Mouse (Mus musculus): ENCODE measurements around the gene Gm11238. TPM values are rescaled to one million over a fixed set of nuclear protein-coding genes. Genes with fewer than 3 reads are reported as not detected.
"Not testable (repeated sequence)": the region's sequence is repeated elsewhere in the genome, so short reads cannot be mapped to it uniquely, and the experiment has no call there.

The Gm11238 gene
- not detected in 2 replicates for polyA plus RNA-seq (2016; fragmentation: Nextera tagmentation; extraction: Ambion mirVana)

DNA sequence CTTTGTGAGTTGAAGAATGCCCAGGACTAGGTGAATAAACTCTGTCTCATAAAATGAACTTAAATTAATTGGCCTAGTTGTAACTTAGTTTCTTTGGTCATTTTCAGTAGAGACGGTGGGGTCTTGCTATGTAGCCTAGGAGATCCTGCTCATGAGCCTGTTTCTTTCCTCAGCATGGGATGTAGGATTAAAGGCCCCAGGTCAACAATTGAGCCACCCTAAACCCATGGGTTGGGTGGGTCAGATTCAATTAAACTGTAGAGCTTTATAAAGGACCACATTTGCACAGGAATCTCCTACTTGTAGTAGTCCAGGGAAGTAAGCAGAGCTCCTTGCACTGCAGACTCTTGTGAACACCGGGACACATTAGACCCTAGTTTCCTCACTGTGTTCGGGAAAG lies at the start of gene Gm11238:
Gene Gm11238 (plus strand): TSS at position 301 of the 400 bp plus-strand sequence.
- not testable (repeated sequence) for H3K9ac ChIP-seq; H3K4me1 ChIP-seq (replicated peaks); H3K27ac ChIP-seq (ENCODE audit: poor library complexity, severe bottlenecking); H3K36me3 ChIP-seq; H3K27me3 ChIP-seq (replicated peaks); H3K9me3 ChIP-seq (replicated peaks); H3K4me3 ChIP-seq; ATAC-seq (ENCODE audit: insufficient number of reproducible peaks, low FRiP score); H3K4me2 ChIP-seq
- WGBS, result no CpG with 5 or more reads among the region's 3 CpGs

GRCm38 (mm10) chr4:73599248-73599647 lies 8.4 kb upstream of the Gm11238 start:
- no peaks in the 10 kb centered on the region for H3K27me3 ChIP-seq (replicated peaks)
- no peak for ATAC-seq (ENCODE audit: insufficient number of reproducible peaks, low FRiP score)
- no peak overlapping the region for H3K27ac ChIP-seq (ENCODE audit: poor library complexity, severe bottlenecking)
- no peak overlapping the region for H3K4me3 ChIP-seq
- H3K9me3 ChIP-seq (replicated peaks), result no peaks in the 10 kb centered on the region
- H3K4me2 ChIP-seq, result no peak overlapping the region
- 9% methylated on average over 3 of the region's 3 CpGs for WGBS
- no peak overlapping the region for H3K9ac ChIP-seq
- no peaks in the 10 kb centered on the region for H3K36me3 ChIP-seq
- H3K4me1 ChIP-seq (replicated peaks), result no peaks in the 10 kb centered on the region

GRCm38 (mm10) chr4:73622684-73623083 lies 15.0 kb downstream of the Gm11238 start, which contains the start of gene Gm11237:
TSS of gene Gm11237 (plus strand) at chr4:73622984.
- not testable (repeated sequence) for H3K36me3 ChIP-seq; H3K27ac ChIP-seq (ENCODE audit: poor library complexity, severe bottlenecking); H3K9ac ChIP-seq; H3K4me2 ChIP-seq; H3K4me1 ChIP-seq (replicated peaks); H3K4me3 ChIP-seq; ATAC-seq (ENCODE audit: insufficient number of reproducible peaks, low FRiP score); H3K9me3 ChIP-seq (replicated peaks); H3K27me3 ChIP-seq (replicated peaks)
- WGBS, result no CpG with 5 or more reads among the region's 3 CpGs

GRCm38 (mm10) chr4:73637821-73638220 lies 30.1 kb downstream of the Gm11238 start, which contains the start of gene Gm11236:
TSS of gene Gm11236 (plus strand) at chr4:73638121.
- not testable (repeated sequence) for ATAC-seq (ENCODE audit: insufficient number of reproducible peaks, low FRiP score); H3K4me2 ChIP-seq; H3K36me3 ChIP-seq; H3K27ac ChIP-seq (ENCODE audit: poor library complexity, severe bottlenecking); H3K4me1 ChIP-seq (replicated peaks); H3K9me3 ChIP-seq (replicated peaks); H3K27me3 ChIP-seq (replicated peaks); H3K9ac ChIP-seq; H3K4me3 ChIP-seq
- WGBS, result no CpG with 5 or more reads among the region's 4 CpGs

GRCm38 (mm10) chr4:73661864-73662263 lies 54.2 kb downstream of the Gm11238 start:
- not testable (repeated sequence) for H3K4me2 ChIP-seq; H3K4me3 ChIP-seq; ATAC-seq (ENCODE audit: insufficient number of reproducible peaks, low FRiP score); H3K27ac ChIP-seq (ENCODE audit: poor library complexity, severe bottlenecking); H3K9ac ChIP-seq; H3K4me1 ChIP-seq (replicated peaks); H3K36me3 ChIP-seq; H3K27me3 ChIP-seq (replicated peaks); H3K9me3 ChIP-seq (replicated peaks)
- 72% methylated on average over 4 of the region's 4 CpGs for WGBS

DNA sequence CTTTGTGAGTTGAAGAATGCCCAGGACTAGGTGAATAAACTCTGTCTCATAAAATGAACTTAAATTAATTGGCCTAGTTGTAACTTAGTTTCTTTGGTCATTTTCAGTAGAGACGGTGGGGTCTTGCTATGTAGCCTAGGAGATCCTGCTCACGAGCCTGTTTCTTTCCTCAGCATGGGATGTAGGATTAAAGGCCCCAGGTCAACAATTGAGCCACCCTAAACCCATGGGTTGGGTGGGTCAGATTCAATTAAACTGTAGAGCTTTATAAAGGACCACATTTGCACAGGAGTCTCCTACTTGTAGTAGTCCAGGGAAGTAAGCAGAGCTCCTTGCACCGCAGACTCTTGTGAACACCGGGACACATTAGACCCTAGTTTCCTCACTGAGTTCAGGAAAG lies 60.4 kb downstream of the Gm11238 start, which contains the start of gene Gm11239:
Gene Gm11239 (plus strand): TSS at position 301 of the 400 bp plus-strand sequence.
- H3K4me2 ChIP-seq; H3K4me1 ChIP-seq (replicated peaks); H3K27ac ChIP-seq (ENCODE audit: poor library complexity, severe bottlenecking); ATAC-seq (ENCODE audit: insufficient number of reproducible peaks, low FRiP score); H3K36me3 ChIP-seq; H3K27me3 ChIP-seq (replicated peaks); H3K4me3 ChIP-seq; H3K9ac ChIP-seq; H3K9me3 ChIP-seq (replicated peaks): not testable (repeated sequence)
- WGBS, result no CpG with 5 or more reads among the region's 4 CpGs

DNA sequence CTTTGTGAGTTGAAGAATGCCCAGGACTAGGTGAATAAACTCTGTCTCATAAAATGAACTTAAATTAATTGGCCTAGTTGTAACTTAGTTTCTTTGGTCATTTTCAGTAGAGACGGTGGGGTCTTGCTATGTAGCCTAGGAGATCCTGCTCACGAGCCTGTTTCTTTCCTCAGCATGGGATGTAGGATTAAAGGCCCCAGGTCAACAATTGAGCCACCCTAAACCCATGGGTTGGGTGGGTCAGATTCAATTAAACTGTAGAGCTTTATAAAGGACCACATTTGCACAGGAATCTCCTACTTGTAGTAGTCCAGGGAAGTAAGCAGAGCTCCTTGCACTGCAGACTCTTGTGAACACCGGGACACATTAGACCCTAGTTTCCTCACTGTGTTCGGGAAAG lies 75.5 kb downstream of the Gm11238 start, which contains the start of gene Gm428:
Gene Gm428 (plus strand): TSS at position 301 of the 400 bp plus-strand sequence.
- 76% methylated on average over 2 of the region's 4 CpGs for WGBS
- not testable (repeated sequence) for H3K27me3 ChIP-seq (replicated peaks); H3K27ac ChIP-seq (ENCODE audit: poor library complexity, severe bottlenecking); H3K9me3 ChIP-seq (replicated peaks); ATAC-seq (ENCODE audit: insufficient number of reproducible peaks, low FRiP score); H3K4me3 ChIP-seq; H3K4me2 ChIP-seq; H3K36me3 ChIP-seq; H3K4me1 ChIP-seq (replicated peaks); H3K9ac ChIP-seq

Other genes starting within 250 kb of the Gm11238 start
- gene Gm11487, start 202.8 kb upstream of the Gm11238 start, polyA plus RNA-seq (2016; fragmentation: Nextera tagmentation; extraction: Ambion mirVana), result not detected in 2 replicates
- gene Gm11237, start 15.1 kb downstream of the Gm11238 start, polyA plus RNA-seq (2016; fragmentation: Nextera tagmentation; extraction: Ambion mirVana), result not detected in 2 replicates
- not detected in 2 replicates for gene Gm11236, start 30.2 kb downstream of the Gm11238 start, polyA plus RNA-seq (2016; fragmentation: Nextera tagmentation; extraction: Ambion mirVana)
- gene Gm11239, start 60.5 kb downstream of the Gm11238 start, polyA plus RNA-seq (2016; fragmentation: Nextera tagmentation; extraction: Ambion mirVana), result not detected in 2 replicates
- not detected in 2 replicates for gene Gm428, start 75.6 kb downstream of the Gm11238 start, polyA plus RNA-seq (2016; fragmentation: Nextera tagmentation; extraction: Ambion mirVana)
- 0.44 and 0.65 TPM in 2 replicates for gene Rasef, start 183.1 kb downstream of the Gm11238 start, polyA plus RNA-seq (2016; fragmentation: Nextera tagmentation; extraction: Ambion mirVana)